Mouse (Mus musculus): ENCODE data around the gene Uba6.
A peak's percentile ranks its signal among the peaks of the same experiment; 100 is the strongest.

Gene Uba6

GRCm38 (mm10) chr5:86172449-86173161 lies at the start of gene Uba6:
Gene Uba6 (minus strand): TSS chr5:86172803.
- peak; percentile 98 for DNase-seq (ENCODE audit: low spot score)

- DNase-seq (ENCODE audit: low spot score) = no peak
Measured at GRCm38 (mm10) chr5:86197801-86198200, 25.2 kb upstream of the Uba6 start, which contains the start of gene Gnrhr. Gene Gnrhr (minus strand): TSS chr5:86197901.

GRCm38 (mm10) chr5:86191356-86191755 lies 18.8 kb upstream of the Uba6 start:
- no peak for DNase-seq (ENCODE audit: low spot score)

- DNase-seq (ENCODE audit: low spot score) = no peak
Measured at GRCm38 (mm10) chr5:86190770-86191169, 18.2 kb upstream of the Uba6 start.

- DNase-seq (ENCODE audit: low spot score) = no peak
Measured at GRCm38 (mm10) chr5:86190290-86190689, 17.7 kb upstream of the Uba6 start.

GRCm38 (mm10) chr5:86187441-86187840 lies 14.8 kb upstream of the Uba6 start:
- no peak for DNase-seq (ENCODE audit: low spot score)

GRCm38 (mm10) chr5:86173778-86174177 lies 1.2 kb upstream of the Uba6 start:
- DNase-seq (ENCODE audit: low spot score) = no peak

- no peak for DNase-seq (ENCODE audit: low spot score)
Measured at GRCm38 (mm10) chr5:86172088-86172448, 535 bp downstream of the Uba6 start.

- DNase-seq (ENCODE audit: low spot score) = no peak
Measured at GRCm38 (mm10) chr5:86129828-86130227, 42.8 kb downstream of the Uba6 start.

GRCm38 (mm10) chr5:86128749-86129148 lies 43.9 kb downstream of the Uba6 start:
- no peak for DNase-seq (ENCODE audit: low spot score)

GRCm38 (mm10) chr5:86118457-86119094 lies 54.0 kb downstream of the Uba6 start:
- DNase-seq (ENCODE audit: low spot score) = no peak

GRCm38 (mm10) chr5:86113997-86114396 lies 58.6 kb downstream of the Uba6 start:
- no peak for DNase-seq (ENCODE audit: low spot score)

- DNase-seq (ENCODE audit: low spot score) = no peak
Measured at GRCm38 (mm10) chr5:86113037-86113436, 59.6 kb downstream of the Uba6 start.

GRCm38 (mm10) chr5:86111074-86111473 lies 61.5 kb downstream of the Uba6 start:
- DNase-seq (ENCODE audit: low spot score) = no peak

GRCm38 (mm10) chr5:86106610-86107009 lies 66.0 kb downstream of the Uba6 start:
- DNase-seq (ENCODE audit: low spot score) = no peak

GRCm38 (mm10) chr5:86102176-86102575 lies 70.4 kb downstream of the Uba6 start:
- no peak for DNase-seq (ENCODE audit: low spot score)

GRCm38 (mm10) chr5:86100621-86101020 lies 72.0 kb downstream of the Uba6 start:
- no peak for DNase-seq (ENCODE audit: low spot score)

GRCm38 (mm10) chr5:86098988-86099387 lies 73.6 kb downstream of the Uba6 start:
- DNase-seq (ENCODE audit: low spot score) = no peak

- no peak for DNase-seq (ENCODE audit: low spot score)
Measured at GRCm38 (mm10) chr5:86094754-86095153, 77.8 kb downstream of the Uba6 start.

GRCm38 (mm10) chr5:86086751-86087150 lies 85.9 kb downstream of the Uba6 start:
- DNase-seq (ENCODE audit: low spot score) = no peak

GRCm38 (mm10) chr5:86084979-86085378 lies 87.6 kb downstream of the Uba6 start:
- DNase-seq (ENCODE audit: low spot score) = no peak

GRCm38 (mm10) chr5:86083987-86084386 lies 88.6 kb downstream of the Uba6 start:
- DNase-seq (ENCODE audit: low spot score) = no peak

GRCm38 (mm10) chr5:86078720-86079334 lies 93.8 kb downstream of the Uba6 start:
- no peak for DNase-seq (ENCODE audit: low spot score)
